Mouse (Mus musculus): Measurements from ENCODE around the gene Gm42669. TPM values are rescaled to one million over a fixed set of nuclear protein-coding genes. Genes with fewer than 3 reads are reported as not detected.

Gm42669 gene
- under 1 TPM; 0.30 to 0.59 TPM for total RNA-seq (2021)

- intact Hi-C loops (cut with DNase I) = no loop called here
- DNase-seq (ENCODE audit: low spot score in 2 of 2) = no peak
These were observed at the start of gene Gm42669 for GRCm38 (mm10) chr5:107507321-107507720. Gene Gm42669, plus strand, starts transcription at chr5:107507621.

DNA sequence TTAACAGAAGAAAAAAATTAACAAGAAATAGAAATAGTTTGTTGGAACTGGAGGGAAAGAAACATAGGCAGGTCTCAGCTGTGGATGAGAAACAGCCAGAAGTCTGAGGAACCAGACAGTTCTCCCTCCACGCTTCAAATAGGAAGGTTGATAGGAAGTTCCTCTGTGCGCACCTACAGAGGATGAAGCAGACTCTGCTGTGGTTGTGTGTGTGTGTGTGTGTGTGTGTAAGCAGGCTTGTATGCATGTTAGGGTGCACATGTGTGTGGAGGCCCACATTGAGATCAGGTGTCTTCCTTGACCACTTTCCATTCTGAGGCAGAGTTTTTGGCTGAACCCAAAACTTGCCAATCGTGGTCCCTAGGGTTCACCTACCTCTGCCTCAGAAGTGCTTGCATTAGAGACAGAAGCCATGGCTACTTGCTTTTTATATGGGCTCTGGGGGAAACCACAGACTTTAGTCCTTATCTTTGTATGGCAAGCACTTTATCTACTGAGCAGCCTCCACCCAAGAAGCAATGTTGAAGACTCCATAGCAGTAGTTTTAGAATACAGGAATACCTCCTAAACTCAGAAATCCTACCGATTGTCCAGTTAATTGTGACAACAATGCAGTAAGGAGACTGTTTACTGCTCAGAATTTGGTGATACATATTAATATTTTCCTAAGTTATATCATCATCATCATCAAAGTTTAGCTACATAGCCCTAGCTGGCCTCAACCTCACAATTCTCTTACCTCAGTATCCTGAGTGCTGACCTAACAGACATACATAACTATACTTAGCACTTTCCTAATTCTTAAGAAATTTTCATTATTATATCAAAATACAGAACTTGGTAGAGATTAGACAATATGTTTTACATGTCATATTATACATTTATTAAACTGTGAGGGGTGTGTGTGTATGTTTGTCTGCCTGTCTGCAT lies 45.0 kb upstream of the Gm42669 start:
- DNase-seq (ENCODE audit: low spot score in 2 of 2) = no peak
- intact Hi-C loops (cut with DNase I) = no loop called here

DNA sequence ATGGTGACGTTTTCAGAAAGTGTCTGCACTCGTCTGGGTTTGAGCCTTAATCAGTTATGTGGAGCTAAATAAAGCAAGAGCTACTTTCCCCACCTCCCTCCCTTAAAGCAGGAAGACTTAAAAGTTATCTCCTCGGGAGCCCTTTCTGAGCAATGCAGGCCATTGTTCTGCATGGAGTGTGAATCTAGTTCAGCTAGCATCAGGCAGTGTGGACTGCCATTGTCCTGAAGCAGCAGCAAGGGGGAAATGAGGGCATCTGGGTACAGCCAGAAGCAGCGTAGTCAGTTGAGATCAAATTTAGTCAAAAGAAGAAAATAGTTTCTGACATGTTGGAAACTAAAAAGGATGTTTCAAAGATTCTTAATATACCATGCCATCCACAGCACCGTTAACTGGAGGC lies 40.9 kb upstream of the Gm42669 start:
- intact Hi-C loops (cut with DNase I) = no loop called here
- no peak for DNase-seq (ENCODE audit: low spot score in 2 of 2)

GRCm38 (mm10) chr5:107467098-107467497 lies 40.3 kb upstream of the Gm42669 start:
- DNase-seq (ENCODE audit: low spot score in 2 of 2) = no peak
- intact Hi-C loops (cut with DNase I) = no loop called here

- no peak for DNase-seq (ENCODE audit: low spot score in 2 of 2)
- intact Hi-C loops (cut with DNase I) = no loop called here
These were observed 36.7 kb upstream of the Gm42669 start for GRCm38 (mm10) chr5:107470600-107471329.

DNA sequence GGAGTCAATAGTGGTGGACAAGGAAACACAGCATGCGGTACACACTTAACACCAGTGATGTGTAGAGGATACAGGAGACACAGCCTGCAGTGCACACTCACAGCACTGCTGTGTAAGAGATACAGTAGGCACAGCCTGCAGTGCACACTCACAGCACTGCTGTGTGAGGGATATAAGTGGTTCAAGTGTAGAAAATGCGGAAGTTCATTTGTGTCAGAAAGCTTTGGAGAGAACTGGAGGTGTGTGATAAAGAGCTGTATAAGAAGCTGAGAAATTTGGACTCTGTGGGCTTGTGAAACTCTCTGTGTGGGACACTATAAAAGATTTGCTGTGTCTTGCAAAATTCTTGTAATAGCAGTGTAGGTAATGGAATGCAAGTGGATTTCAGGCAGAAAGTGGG lies 27.2 kb upstream of the Gm42669 start:
- DNase-seq (ENCODE audit: low spot score in 2 of 2) = no peak
- intact Hi-C loops (cut with DNase I) = no loop called here

DNA sequence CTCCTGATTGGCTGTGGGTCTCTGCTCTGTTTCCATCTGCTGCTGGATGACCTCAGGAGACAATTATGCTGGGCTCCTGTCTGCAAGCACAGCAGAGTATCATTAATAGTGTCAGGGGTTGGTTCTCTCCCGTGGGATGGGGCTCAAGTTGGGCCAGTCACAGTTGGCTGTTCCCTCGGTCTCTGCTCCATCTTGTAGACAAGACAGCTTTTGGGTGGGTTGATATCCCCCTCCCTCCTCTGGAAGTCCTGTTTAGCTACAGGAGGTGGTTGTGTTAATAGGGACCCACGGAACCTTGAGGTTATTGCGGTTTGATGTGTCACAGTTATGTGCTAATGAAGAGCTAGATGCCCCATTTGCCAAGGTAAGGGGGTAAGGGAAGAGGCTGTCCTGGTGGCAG lies 18.4 kb upstream of the Gm42669 start:
- DNase-seq (ENCODE audit: low spot score in 2 of 2) = no peak
- intact Hi-C loops (cut with DNase I) = no loop called here

DNA sequence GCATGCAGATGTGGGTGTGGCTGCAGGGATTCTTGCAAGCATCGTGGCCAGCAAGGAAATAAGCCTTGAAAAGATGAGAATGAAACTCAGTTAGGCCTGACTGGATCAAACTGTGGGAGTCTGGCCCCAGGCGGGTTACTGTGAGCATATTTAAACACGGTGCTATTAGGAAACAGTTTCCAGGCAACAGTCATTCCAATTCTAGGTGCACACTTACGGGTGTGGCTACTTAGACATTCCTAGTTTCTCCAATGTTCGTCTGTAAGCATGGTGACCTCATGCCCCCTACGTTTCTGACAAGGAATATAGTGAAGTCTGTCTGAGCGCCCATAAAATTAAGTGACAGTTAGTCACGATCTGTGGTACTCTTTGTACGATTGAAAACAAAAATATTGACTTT lies 16.4 kb upstream of the Gm42669 start:
- intact Hi-C loops (cut with DNase I) = no loop called here
- DNase-seq (ENCODE audit: low spot score in 2 of 2) = no peak

DNA sequence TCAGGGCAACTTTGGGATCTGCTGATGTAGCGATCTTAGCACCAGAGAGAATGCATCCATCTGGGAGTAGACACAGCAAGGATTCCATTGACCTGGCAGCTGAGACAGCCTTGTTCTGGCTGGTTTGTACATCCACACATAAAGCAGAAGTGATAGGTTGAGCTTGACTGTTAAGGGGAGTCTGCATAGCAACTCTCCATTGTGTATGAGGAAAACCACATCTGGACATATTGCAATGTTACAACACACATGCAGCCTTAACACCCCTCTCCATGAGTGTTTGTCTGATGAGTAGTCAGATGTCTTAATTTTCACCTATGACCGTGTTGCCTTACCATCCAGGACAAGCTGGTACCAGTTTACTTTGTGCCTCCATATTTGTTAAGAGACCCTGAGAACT lies 14.9 kb upstream of the Gm42669 start:
- intact Hi-C loops (cut with DNase I) = no loop called here

GRCm38 (mm10) chr5:107494759-107495158 lies 12.7 kb upstream of the Gm42669 start:
- intact Hi-C loops (cut with DNase I) = loop anchor here (5.0 kb wide), 1 partner anchor 57 kb away; the partner anchor contains the start of gene Btbd8

More for the DNA sequence above, 14.9 kb upstream of the Gm42669 start:
- DNase-seq (ENCODE audit: low spot score in 2 of 2) = no peak

DNA sequence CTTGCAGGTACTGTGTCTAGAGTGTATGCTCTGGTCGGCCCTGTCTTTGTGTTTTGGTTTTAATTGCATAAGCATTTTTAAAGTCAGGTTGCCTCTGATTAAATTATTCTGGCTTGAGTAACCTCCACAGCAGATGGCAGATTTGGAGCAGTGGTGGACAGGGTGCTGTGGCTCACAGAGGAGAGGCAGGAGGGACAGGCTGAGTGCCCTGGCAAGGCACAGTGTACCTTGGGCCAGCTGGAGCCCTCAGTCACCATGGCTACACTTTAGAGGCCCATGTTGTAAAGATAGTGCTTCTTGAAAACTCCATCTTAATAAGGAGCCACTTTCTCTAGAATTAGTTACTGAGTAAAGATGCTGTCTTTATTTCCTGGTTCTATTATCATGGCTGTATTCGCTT lies 11.4 kb upstream of the Gm42669 start:
- DNase-seq (ENCODE audit: low spot score in 2 of 2) = no peak
- intact Hi-C loops (cut with DNase I) = loop anchor here (5.0 kb wide), 1 partner anchor 59 kb away; the partner anchor contains the start of gene Btbd8

More at GRCm38 (mm10) chr5:107494759-107495158, 12.7 kb upstream of the Gm42669 start:
- DNase-seq (ENCODE audit: low spot score in 2 of 2) = no peak

DNA sequence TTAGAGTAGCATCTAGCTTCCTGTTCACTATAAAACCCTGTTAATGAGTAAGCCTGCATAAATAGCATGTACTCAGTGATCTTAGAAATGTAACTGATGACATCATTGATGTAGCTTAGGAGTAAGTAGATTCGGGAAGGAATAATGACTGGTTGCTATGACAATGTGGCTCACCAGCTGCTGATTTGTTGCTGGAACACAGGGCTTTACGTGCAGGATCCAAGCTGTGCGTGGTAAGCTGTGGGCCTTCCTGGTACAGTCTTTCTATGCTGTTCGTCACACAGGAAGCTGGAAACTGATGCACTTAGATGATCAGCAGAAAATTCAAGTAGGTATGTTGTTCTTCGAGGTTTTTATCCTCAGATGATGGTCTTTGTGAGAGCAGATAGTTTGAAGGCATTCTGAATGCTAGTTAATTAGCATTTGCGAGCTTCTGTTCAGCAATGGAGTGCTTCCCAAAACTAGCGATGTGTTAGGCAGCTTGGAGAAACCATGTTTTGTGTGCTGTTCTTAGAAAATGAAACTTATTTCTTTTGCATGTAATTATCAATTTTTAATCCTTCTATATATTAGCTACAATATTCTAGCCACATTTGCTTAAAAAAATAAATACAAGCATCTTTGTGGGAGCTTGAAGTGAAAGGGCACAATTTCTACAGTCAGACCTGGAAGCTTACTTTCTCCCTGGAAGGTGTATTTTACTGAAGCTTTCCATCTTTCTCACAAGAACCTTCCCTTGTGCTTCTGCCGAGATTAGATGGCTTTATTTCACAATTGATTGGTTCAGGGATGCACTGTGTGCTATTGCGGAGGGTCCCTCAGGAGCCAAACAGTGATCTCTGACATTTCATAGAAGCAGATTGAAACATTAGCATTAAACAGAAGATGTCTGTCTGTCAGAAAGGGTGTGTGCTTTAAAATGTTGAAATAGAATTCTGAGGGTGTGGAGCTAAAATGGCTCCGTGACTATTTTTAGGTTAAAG lies 9.6 kb upstream of the Gm42669 start:
- peak; percentile 64 to 71 for DNase-seq (ENCODE audit: low spot score in 2 of 2)
- intact Hi-C loops (cut with DNase I) = loop anchor here (2.0 to 5.0 kb wide), 2 partner anchors 61 to 93 kb away; partner anchors contain the start of gene Btbd8

DNA sequence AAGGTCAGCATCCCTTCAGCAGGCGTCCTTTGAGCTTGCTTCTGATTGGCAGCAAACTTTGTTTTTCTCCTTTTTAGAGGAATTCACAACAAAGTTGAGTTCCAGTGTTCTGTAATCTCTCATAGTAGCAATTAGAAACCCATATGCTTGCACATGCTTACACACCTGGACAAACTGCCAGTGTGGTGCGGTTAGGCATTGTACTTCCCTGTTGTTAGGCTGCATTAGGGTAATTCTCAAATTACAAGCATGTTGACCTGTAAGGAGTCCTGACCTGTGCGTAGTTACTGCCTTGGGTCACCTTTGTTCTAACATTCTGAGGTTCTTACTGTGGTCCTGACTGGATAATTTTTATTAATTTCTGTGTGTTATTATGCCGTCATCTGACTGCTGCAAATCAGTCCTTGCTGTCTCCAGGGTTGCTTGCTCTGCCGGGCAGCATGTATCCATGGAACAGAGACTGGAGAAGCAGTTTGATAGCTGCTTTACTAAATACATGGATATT lies 8.6 kb upstream of the Gm42669 start:
- intact Hi-C loops (cut with DNase I) = loop anchor here (2.0 to 5.0 kb wide), 2 partner anchors 62 to 94 kb away; partner anchors contain the start of gene Btbd8
- DNase-seq (ENCODE audit: low spot score in 2 of 2) = no peak

- no peak for DNase-seq (ENCODE audit: low spot score in 2 of 2)
- intact Hi-C loops (cut with DNase I) = loop anchor here (2.0 to 5.0 kb wide), 2 partner anchors 63 to 95 kb away; partner anchors contain the start of gene Btbd8
These were observed 7.4 kb upstream of the Gm42669 start for GRCm38 (mm10) chr5:107499891-107500535.

DNA sequence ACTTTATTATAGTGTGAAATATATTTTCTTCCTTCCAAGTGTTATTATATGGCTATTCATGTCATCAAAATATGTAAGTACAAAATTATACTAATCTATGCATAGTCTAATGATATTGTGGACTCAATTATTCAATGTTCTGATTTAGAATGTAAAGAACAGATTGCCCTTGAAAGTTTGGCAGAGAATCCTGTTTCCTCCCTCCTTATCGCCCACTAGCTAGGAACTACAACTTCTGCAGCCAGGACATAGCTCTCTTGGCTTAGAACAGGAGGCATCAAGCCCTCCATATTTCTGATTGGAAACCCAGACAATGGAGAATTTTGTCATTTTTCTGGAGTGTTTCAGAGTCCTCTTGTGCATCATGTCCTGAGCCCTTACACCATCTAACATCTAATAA lies 6.7 kb upstream of the Gm42669 start:
- no peak for DNase-seq (ENCODE audit: low spot score in 2 of 2)
- intact Hi-C loops (cut with DNase I) = no loop called here

GRCm38 (mm10) chr5:107510503-107510902 lies 3.1 kb downstream of the Gm42669 start:
- intact Hi-C loops (cut with DNase I) = no loop called here
- no peak for DNase-seq (ENCODE audit: low spot score in 2 of 2)

DNA sequence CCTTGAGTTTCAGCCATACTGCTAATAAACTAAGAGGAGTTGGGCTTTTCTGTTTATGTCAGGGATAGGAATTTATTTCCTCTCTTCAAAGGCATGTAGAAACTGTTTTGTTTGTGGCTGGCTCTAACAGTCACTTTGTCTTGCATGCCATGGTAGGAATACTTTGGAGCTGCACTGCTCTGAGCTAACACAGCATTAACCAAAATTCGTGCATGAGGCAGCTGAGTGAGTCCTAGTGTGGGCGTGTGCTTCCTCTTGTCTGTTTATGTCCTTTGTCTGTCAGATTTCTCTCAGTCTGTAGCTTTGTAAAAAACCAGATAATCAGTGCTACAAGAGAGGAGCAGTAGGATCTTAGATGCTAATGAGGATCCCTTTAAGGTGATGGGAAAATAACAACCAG lies 3.9 kb downstream of the Gm42669 start:
- no peak for DNase-seq (ENCODE audit: low spot score in 2 of 2)
- intact Hi-C loops (cut with DNase I) = no loop called here

- intact Hi-C loops (cut with DNase I) = no loop called here
- DNase-seq (ENCODE audit: low spot score in 2 of 2) = no peak
These were observed 6.2 kb downstream of the Gm42669 start for GRCm38 (mm10) chr5:107513583-107513982.

GRCm38 (mm10) chr5:107515453-107515852 lies 8.0 kb downstream of the Gm42669 start:
- intact Hi-C loops (cut with DNase I) = no loop called here
- no peak for DNase-seq (ENCODE audit: low spot score in 2 of 2)

All from left cerebral cortex, postnatal 36 days (tissue).